Mouse (Mus musculus) stomach, postnatal 0 days (tissue): ENCODE measurements around the gene Baat.
"Not testable (repeated sequence)": the region's sequence is repeated elsewhere in the genome, so short reads cannot be mapped to it uniquely, and the experiment has no call there.

ENCODE experiments used
- CTCF ChIP-seq: IDR thresholded peaks from 2 replicates; pipeline ENCODE4 v1.5.1; 2016; ENCODE audit warnings: antibody characterized with exemption, low read depth, mild to moderate bottlenecking, moderate library complexity
- EP300 ChIP-seq: optimal IDR thresholded peaks from 2 replicates; pipeline ENCODE3; 2016; ENCODE audit warnings: antibody characterized with exemption

- TF ChIP-seq CTCF, EP300: not testable (repeated sequence)
These were observed 27.3 kb downstream of the Baat start for GRCm38 (mm10) chr4:49479035-49479434.
